Mouse (Mus musculus) layer of hippocampus, adult 9-11 months (tissue): ENCODE data around the gene Defb26.

ENCODE experiments used
- DNase-seq: peaks from one replicate; pipeline ENCODE4 v3.0.0; 2022

Gene Defb26

DNA sequence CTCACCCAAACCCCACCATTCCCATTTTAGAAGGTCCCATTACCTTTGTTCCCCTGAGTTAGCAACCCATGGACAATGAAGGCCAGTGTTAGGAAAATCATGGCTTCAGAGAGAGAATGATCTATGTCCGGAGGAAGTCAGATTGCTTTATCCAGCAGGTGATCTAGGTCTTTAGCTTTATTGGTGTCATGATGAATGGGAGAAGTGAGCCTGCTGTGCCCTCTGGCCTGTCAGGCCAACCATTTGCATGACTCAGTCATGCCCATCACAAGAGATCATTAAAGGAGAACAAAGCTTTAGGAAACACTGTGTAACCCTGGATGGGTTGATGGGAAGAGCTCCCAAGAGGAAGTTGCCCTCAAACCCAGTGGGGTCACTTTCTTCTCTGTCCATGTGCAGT, at the start of gene Defb26:
Defb26 (minus strand) TSS at position 101 of the 400 bp plus-strand sequence.
- no peak for DNase-seq

DNA sequence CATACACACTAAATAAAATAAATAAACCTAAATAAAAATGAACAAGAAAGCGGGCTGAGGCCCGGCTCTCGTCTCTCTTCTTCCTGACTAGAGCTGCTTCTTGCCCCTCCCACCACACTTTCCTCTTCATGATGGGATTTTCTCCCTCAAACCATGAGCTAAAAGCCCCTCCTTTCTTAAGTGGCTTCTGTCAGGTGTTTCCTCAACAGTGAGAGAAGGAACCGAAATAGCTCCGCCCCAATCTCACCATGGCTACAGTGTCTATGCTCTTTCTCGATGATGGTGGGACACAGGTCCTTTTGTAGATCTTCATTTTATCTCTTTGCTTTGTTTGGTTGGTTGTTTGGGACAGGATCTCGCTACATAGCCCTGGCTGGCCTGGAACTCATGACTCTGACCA, 45.2 kb upstream of the Defb26 start:
- DNase-seq, result no peak

DNA sequence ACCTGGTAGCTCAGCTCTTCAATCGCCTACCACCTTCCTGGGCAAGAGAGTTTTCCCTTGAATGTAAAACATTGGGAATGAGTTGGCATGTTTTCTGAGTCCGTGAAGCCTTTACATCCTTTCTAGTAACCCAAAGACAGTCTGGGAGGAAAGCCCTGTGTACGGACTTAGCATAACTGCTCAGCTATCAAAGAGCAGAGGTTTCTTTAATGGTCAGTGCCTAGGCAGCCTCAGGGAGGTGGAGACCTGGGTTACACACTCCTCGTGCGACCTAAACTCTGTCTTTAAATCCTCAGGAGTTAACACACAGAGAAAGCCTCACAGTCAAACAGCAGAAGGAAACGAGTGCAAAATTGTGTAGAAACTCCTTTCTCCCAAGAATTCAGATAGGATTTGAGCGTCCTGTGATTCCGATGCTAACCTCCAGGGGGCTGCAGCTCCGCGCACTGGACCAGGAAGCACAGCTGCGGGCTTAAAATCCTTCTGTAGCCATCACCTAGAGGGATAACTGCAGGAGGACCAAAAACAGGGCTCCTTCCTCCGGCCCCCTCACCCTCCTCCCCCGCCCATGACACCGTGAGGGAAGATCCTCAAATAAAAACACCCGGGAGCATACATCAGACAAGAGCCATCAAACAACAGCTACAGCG, 42.4 kb upstream of the Defb26 start:
- DNase-seq, result peak; percentile 12

DNA sequence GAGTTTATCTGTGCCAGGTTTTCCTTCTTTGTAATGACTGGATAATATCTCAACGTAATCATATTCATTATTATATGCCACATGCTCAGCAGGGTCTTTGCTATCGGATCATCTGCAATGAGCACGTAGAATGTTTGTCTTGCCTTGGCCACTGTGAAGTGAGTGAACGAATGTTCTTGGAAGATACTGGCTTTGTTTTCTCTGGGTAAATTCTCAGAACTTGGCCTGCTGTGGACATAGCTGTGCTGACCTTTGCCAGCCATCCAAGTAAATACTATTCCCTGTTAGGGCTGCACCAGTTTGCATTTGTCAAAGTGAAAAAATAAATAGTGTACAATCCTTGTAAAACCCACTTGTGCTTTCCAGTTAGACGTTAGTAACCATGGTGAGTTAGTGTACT, 36.6 kb upstream of the Defb26 start:
- no peak for DNase-seq

DNA sequence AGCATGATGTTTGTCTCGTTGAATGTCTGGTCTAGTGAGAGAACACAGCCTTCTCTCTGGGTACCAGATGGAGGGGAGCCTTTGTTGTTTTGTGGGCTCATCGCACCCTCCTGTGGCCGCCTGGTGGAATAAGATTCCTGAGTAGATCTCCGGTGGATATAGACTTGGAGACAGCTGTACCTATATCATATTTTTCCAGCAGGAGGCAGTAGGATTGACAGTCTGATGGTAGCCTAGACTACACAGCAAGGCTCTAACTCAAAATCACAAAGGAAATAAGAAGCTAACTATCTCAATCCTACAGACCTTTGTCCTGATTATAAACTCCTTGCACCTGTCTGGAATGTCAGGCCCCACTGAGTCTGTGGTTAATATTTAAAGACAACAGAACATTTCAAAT, 33.2 kb upstream of the Defb26 start:
- DNase-seq, result peak; percentile 84

DNA sequence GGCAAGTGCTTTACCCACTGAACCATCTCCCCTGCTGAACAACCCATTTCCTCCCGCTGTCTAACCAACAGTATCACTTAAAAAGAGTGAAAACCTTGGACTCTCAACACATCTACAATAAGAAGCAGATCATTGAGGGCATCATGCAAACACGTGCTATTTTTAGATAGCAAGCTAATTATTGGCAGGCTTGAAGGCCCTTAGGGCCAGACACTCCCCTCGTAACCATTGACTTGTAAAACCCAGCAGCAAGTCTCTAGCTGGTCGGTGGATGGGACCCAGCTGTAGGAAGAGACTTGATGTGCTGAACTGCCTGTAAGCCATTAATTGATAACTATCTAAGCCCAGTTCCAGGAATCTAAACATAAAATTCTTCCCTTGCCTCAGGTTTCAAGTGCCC, 32.0 kb upstream of the Defb26 start:
- no peak for DNase-seq

DNA sequence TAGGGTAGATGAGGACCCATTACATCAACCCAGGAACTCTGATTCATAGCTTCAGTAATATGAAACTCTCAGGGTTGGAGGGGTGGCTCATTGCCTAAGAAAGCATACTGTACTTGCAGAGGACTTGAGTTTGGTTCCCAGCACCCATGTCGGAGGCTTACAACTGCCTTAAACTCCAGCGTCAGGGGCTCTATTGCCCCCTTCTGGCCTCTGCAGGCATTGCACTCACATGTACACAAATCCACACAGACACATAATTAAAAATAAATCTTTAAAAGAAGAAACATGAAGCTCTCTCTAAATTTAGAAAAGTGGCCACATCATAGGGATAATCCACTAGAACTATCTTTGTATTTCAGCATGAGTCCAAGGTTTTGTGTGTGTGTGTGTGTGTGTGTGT, 31.4 kb upstream of the Defb26 start:
- no peak for DNase-seq

DNA sequence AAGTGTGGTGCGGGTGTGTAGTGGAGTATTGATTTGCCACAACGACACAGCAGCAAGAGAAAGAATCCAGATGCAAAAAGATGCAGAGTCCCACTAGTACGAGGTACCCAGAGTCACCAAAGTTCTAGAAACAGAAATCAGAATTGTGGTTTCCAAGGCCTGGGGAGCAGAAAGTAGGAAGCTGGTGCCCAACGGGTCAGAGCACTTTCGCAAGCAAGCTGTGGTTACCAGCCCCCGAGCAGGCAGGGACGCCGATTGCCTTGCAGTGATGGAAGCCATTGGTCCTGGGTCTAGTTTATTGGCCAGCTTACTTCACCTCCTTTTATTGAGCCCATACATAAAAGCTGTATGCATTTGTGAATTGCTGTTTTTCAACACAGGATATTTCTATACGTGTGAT, 30.5 kb upstream of the Defb26 start:
- no peak for DNase-seq

DNA sequence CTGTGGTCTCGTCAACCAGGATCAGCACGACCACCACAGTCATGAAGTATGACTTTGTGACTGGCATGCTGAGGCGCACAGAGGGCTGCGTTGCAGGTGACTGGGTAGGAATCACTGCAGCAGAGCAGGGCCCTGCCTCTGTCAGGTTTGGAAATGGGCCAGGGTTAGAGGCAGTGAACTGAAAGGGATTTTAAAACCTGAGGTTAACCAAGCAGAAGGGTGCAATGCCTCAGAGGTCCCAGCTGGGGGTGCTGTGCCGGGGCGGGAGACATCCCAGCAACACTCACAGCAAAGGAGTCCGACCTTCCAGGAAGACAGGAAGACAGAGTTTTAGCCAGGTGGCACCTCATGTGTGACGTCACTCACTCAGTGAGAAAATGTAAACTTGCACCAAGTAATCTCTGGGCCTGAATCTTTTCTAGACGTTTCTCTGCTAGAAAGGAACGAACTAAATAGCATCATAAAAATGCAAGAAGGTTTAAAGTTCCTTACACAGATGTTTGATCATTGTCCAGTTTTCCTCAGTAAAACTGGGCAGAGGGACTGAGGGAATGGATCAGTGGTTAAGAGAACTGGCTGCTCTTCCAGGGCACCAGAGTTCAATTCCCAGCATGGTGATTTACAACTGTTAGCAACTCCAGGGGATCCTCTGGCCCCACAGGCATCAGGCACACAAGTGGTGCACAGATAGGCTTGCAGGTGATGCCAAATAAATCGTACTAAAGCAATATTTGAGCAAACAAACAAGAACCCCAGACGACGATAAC, 28.6 kb upstream of the Defb26 start, which contains the start of gene Defb29:
Defb29 (minus strand) TSS at position 155 of the 767 bp plus-strand sequence.
- DNase-seq, result no peak

DNA sequence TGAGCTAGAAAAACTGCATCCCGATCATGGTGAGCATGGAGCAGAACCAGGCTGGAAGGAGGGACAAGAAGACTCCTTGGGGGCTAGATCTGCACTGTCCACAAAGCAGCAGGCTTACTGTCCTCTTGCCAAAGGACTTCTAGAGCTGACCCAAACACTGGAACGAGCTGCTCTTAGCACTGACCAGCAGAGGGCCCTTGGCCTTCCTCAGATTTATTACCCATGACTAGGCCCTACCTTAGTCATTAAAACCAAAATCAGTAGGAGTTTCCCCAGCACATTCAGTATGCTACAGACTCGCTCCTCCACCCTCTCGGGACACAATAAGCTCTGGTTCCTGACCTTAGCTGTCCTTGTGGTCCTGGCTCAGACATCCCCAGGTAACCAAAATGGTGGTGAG, 6.5 kb upstream of the Defb26 start, which contains the start of gene Defb28:
Defb28 (plus strand) TSS at position 275 of the 400 bp plus-strand sequence.
- no peak for DNase-seq

DNA sequence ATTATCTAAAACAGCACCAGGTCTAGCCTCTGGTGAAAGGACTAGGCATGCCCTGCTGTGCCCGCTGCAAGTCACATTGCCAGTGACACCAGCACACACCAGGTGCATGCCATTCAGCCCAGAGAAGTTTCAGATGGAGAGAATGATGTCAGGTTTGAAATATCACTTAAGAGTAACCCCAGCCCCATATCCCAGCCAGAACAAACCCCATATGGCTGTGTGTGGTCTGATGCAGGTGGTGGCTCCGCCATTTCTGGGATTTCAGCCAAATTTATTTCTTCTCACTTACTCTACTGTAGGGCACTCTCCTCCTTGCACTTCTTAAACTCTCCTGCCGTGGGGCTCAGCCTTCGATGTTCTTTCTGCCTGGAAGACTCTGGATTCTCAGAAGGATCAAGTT, 4.6 kb upstream of the Defb26 start:
- DNase-seq, result no peak

DNA sequence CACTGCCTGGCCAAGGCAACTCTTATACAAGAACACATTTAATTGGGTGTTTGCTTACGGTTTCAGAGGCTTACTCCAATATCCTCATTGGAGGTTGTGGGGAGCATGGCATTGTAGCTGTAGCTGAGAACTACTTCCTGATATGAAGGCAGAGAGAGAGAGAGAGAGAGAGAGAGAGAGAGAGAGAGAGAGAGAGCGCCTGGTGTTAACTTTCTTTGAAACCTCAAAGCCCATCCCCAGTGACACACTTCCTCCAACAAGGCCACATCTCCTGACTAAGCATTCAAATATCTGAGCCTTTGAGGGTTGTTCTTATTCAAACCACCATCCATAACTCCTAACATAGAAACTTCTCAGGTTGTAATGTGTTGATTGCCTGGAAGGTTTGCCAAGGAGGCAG, 7.5 kb downstream of the Defb26 start:
- no peak for DNase-seq

DNA sequence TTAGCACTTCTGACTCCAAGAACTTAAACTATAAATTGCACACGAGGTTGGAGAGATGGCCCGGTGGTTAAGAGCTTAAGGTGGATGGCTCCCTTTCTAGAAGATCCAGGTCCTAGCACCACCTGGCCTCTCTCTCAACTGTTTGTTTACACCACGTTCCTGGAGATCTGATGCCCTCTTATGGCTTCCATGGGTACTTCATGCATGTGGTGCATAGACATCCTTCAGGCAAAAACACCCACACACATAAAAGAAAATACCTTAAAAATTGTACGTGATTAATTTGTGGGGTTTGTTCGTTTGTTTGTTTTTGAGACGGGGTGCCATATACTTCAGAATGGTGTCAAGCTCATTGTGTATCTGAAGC, 10.6 kb downstream of the Defb26 start:
- DNase-seq, result no peak

DNA sequence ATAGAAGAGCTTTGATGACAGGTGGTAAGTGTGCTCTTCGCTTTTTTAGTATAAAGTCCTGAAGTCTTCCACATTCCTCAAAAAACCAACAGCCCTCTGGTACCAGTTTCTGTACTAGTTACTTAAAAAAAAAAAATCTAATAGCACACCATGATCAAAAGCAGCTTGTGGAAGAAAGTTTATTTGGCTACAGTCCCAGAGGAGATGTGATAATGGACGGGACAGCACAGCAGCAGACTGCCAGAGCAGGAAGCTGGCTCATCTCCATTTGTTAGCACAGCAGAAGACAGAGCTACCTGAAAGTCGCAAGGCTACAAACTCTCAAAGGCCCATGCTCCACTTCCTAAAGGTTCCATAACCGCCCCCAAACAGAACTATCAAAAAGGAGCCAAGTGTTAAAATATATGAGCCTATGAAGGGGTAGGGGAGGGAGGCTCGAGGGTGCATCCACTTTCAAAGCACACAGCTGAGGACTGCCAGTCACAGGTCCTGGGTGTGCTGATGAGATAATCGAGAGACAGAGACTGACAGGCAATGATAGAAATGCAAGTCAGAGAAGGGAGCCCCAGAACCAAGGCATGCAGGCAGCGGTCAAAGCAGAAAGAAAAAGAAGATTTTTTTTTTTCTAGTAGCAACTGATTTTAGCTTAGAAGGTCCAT, 11.2 kb downstream of the Defb26 start:
- DNase-seq, result no peak

DNA sequence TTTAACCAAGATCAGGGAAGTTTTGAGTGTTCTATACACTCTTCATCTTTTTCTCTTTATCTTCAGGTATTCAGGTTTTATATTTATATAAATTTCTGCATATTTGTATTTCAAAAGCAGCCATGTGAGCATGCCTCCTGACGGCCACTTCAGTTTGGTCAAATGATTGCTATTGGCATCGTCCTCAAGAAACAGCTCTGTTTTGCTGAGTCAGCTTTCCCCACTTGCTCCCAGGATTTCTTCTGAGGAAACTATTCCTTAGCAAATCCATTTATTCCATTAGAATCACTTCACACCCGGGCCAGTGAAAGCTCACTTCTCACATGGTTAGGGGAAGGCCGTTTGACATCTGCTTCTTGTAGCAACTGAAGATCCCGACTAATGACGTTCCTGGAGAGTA, 13.5 kb downstream of the Defb26 start:
- no peak for DNase-seq

DNA sequence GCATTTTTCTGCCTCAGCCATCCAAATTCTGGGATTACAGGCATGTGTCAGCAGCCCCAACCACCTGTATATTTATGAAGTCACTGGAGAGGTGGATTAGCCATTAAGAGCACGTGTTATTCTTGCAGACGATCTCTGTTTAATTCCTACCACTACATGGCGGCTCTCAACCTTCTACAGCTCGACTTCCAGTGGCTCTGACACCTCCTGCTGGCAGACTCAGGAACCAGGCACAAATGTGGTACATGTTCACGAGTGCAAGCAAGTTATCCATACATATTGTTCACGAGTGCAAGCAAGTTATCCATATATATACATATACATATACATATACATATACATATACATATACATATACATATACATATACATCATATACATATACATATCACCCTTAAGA, 18.3 kb downstream of the Defb26 start:
- DNase-seq, result no peak

DNA sequence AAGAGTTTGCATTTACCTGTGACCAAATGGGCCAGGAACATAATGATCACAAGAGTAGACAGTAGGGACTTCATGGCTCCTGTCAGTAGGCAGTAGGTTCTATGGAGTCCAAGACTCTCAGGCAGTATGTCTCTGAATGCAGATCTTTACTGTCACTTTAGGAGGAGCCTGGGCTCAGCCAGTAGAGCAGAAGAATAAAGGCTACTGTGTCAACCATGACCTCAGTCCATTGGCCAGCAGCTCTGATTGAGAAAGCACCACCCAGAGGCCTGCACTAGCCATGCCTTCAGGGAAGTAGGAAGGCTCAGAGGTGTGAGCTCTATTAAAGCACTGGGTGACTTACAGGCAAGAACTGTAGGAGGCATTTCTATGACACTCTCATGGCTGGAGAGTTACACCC, 21.5 kb downstream of the Defb26 start, which contains the start of gene Defb22:
Defb22 (minus strand) TSS at position 101 of the 400 bp plus-strand sequence.
- no peak for DNase-seq

DNA sequence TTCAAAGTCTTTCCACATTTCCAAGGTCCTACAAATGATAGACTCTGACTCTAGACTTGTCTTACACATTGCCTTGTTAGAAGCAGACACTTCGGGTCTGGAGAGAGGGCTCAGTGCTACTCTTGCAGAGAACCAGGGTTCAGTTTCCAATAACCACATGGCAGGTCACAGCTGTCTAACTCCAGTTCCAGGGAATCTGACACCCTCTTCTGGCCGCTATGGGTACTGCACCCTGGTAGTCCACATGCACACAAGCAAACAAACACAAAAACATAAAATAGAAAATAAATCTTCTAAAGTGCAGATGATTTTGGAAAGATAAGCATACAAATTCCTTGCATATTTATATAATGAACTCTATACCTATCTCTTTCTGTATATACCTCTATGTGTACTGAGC, 24.5 kb downstream of the Defb26 start:
- no peak for DNase-seq

DNA sequence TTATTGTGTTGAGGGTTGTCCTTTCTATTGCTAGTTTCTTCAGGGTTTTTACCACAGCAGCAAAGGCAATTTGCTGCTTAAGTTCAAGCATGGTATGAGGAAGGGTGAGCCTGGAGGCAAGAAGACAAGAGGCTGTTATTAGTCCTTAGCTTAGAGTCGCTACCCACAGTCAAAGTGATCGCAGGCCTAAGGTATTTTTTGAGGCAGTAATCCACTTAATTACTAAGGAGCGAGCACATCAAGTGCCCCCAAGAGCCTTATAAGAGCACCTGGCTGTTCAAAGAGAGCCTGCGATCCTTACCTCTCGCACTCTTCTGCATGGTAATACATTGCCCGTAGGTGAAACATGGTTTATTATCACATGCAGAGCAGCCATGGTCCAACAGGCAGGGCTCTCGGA, 29.8 kb downstream of the Defb26 start:
- DNase-seq, result no peak

DNA sequence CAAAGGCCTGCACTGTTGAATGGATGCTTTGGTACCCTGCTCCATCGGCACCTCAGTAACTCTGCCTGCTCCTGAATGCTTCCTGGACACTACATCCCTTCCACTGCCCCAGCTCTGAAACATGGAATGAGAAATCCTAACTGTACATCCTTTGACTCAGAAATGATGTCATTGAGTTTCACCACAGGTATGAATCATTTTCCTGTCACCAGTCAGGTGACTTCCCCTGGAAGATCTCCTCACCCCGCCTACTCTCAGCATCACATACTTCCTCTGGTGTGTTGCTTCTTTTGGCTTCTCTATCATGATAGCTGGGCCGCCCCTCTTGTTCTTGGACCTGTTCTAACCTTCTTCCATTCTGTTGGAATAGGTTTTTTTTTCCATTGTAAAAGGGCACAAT, 30.6 kb downstream of the Defb26 start:
- no peak for DNase-seq

DNA sequence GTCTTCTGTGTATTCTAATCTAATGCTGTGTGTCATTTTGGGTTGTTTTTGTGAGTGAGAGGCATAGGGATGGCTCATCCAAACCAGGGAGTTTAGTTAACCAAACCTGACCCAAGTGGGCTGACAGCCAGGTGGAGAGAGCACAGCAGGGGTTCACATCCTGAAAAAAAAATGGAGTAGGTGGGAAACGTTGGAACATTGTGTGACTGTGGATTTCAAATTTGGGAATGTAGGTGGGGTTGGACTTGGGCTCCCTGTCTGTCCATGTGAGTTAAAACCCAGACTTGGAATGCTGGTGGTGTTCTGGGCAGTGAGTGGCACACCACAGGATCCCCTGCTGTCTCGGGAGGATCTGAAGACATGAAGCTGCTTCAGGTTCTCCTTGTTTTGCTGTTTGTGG, 34.7 kb downstream of the Defb26 start, which contains the start of gene Defb20:
Defb20 (plus strand) TSS at position 301 of the 400 bp plus-strand sequence.
- DNase-seq, result no peak

DNA sequence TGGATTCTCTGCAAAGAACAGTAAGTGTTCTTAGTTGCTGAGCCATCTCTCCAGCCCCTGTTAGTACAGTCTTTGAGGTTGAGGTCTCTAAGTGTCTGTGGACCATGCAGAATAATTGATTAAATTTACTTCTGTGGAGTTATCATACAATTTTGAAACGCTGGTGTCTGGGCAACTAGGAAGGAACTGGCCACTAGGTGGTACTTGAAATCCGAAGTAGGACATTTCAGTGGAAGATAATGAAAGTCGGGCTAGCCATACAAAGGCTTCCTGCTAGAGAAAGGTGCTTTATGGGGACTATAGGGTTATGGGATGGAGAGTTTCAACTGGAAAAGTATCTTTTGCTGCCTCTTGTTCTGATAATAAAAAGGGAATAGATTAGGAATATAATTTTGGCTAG, 39.1 kb downstream of the Defb26 start:
- DNase-seq, result no peak

DNA sequence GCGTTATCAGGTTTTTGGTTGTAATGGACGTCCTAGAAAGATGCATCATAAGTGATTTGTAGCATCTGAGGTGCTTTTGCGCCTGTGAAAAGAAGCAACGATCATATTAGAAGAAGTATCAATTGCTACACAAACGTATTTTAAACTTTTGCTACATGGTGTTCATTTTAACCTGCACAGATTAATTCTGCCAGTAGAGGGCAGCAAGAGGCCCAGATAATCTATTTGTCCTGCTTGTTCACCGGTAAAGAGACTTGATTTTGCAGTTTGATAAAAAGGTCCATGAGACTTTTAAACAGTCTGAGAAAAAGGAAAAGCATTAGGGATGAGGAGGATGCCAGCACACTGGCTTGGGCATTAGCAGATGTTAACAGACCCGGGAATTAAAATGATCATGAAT, 40.5 kb downstream of the Defb26 start:
- peak; percentile 11 for DNase-seq

DNA sequence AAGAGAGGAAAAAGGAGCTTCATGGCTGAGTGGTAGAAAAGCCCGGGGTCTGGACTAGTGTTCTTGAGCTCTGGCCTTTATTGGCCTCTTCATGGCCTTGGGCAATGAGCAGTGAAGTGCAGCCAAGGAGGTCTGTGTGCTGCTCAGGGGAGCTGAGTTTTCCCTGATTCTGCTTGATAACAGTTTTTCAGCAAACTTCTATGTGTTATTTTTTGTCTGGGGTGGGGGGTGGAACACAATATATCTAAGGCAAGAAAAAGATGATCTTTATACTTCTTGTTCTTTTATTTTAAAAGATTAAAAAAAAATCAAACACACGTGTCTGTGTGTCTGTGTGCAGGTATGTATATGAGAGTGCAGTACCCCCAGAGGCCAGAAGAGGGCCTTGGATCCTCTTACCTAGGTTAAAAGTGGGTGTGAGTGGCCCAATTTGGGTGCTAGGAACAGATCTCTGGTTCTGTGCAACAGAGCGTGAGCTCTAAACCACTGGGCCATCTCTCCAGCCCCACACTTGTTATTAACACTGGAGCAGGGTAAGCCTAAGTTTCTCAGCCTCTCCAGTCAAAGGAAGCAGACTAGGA, 46.8 kb downstream of the Defb26 start, which contains the start of gene Defb23:
Defb23 (minus strand) TSS at position 51 of the 581 bp plus-strand sequence.
- DNase-seq, result no peak
